Mouse (Mus musculus) heart, postnatal 36 days (tissue): ENCODE data around the gene Ankrd17. TPM values are rescaled to one million over a fixed set of nuclear protein-coding genes. Genes with fewer than 3 reads are reported as not detected.
A peak's percentile ranks its signal among the peaks of the same experiment; 100 is the strongest.

Experiments
- DNase-seq, 2 experiments: peaks; one replicate each; pipeline ENCODE4 v3.0.0; 2021 to 2022
- intact Hi-C: fragments of 180-260 bp; cut with DNase I; formaldehyde crosslinking; loops from one replicate; pipeline ENCODE4 v1.15.1; 2025
- total RNA-seq, 2 experiments: library from RNA; stranded (reverse); gene quantifications; 2 replicates each; pipeline ENCODE4 v1.2.3; 2021

The Ankrd17 gene
- total RNA-seq, 2 experiments from 2014 or later, result 65.9 to 68.3 TPM

DNA sequence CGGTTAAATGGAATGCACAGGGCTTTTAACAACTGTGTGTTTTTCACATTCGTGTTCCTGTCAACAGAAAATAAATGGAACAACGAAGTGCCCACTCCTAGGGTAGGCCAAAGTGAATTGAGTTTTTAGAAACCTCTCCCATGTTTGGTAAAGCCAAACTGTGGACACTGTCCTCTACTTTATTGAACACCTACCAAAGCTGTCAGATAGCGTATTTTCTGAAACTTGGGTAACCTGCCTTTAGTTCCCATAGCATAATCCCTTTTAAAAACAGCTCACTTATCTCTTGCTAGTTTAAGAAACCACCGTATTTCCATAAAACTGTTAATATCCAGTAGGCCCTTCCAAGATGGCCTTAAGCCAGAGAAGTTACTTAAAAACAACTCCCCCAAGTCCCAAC is 141.6 kb downstream of the Ankrd17 start:
- intact Hi-C loops, result no loop called here
- no peak for DNase-seq

DNA sequence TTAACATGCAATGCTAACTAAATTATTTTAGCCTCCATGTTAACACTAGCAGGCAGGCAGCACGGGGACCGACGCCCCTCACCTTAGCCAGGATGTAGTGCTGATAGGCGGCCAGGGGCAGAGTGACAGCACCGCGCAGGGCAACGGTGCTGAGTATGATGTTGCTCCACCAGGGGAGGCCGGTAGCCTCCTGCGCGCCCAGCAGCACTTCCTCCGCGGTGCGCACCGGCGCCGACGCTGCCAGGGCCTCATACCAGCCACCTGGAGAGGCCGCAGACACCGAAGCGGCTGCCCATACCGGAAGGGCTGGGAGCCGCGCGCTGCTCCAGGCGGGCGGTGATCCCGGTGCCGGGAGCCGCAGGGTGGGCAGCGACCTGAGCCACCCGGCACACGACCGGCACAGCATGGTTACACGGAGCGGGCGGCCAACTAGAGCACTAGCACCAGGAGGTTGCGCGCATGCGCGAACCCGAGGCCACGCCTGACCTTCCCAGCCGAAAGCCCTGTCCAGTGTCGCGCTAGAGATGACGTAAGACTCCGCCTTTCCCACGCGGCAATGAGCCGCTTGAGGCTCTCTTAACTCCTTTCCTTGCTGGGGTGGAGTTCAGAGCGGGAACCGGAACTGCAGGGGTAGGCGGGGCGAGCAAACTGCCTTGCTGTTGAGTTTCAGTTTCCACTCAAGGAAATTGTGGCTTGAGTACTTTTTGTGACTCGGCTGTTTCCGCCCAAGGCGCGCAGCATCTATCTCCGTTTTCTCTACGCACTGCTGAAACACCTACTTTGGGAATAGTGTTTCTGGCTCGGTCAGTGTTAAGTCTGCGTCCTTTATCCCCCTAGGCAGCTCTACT is 142.6 kb downstream of the Ankrd17 start, which contains the start of gene Cox18:
Gene Cox18 (minus strand): TSS at position 468 of the 848 bp plus-strand sequence.
- DNase-seq, result peak; percentile 98
- intact Hi-C loops, result loop anchor here (1.0 kb wide), 1 partner anchor 143 kb away; the partner anchor contains the start of gene Ankrd17

DNA sequence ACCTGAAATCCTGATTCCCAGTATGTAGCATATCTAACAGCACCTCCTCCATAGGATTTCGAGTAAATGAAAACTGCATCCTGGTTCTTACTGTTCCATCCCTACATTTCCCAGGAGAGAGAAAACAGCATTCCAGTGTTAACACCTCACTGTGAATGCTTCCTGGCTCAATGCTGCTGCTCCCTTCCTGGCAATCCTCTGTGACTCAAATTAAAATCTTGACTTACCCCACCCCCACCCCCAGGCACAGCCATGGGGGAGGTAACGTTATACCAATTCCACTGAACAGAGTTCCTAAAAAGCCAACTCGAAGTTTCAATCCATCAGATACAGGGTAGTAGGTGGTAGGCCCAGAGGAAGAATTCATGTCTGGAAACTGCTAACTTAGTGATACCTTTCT is 143.4 kb downstream of the Ankrd17 start:
- DNase-seq, result no peak
- intact Hi-C loops, result loop anchor here (1.0 kb wide), 1 partner anchor 143 kb away; the partner anchor contains the start of gene Ankrd17

DNA sequence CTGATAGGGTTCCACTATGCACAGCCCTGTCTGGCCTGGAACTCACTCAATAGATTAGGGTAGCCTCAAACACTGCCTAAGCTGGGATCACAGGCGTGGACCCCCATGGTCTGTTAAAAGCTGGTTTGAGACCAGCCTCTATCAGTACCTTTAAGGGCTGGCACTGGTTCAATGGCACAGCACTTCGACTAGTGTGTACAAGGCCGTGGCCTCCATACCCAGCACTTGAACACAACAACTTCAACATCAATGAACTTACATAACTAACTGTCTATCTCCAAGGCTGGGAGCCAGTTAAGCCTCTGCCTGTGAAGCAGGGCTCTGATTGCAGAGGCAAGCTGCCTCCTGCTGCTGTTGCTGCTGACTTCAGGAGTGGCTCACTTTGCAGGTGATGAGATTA is 148.6 kb downstream of the Ankrd17 start:
- intact Hi-C loops, result no loop called here
- no peak for DNase-seq

DNA sequence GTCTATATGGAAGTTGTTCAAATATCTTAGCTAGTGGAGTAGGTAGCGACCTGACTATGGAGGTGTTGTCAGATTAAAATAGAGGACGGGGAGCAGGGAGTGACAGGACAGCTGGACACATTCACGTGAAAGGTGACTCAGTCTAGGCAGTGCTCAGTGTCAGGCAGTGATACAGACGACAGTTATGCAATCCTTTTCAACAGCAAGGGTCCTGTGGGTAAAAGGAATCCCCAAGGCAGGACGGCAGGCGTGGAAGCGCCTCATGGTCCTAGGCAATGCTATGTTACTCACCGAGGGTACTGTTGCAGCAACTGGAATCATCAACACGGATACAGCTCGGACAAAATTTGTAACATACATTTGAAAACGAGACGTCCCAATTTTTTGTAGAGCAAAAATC is 149.2 kb downstream of the Ankrd17 start:
- intact Hi-C loops, result no loop called here
- DNase-seq, result no peak

DNA sequence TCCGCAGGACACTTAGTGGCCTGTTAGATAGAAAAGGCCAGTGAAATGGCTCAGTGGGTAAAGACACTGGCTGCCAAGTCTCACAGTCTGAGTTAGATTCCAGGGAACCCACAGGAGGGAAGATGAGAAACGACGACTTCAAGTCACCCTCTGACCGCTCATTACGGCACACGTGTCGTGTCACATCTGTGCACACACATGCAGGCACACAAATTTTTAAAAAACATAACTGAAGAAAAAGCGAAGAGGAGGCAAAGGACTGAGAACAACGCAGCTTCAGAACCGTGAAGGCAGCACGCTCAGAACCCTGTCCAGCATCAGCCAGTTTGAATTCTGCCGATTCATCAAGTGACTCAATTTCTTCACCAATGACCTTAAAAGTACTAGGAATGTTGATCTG is 153.0 kb downstream of the Ankrd17 start:
- intact Hi-C loops, result no loop called here
- DNase-seq, result no peak

DNA sequence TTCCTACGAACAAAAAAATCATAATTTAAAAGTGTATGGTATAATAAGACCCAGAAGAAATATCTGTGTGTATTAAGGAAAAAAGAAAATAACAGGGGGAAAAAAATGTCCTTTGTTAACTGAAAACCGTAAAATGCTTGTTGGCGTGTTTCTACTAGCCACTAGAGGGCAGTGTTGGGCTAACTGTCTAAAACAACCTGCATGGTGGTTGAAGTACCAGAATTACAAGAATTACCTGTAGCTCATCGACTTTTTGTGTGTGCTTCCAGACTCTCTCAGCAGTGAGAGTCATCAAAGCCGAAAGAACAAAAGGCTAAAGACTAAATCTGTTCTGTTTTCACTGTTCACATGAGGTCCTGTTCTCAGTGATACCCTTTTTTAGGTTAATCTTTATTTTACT is 163.2 kb downstream of the Ankrd17 start:
- DNase-seq, result peak; percentile 30 to 38
- intact Hi-C loops, result loop anchor here (1.0 to 5.0 kb wide), 3 partner anchors 297 to 449 kb away; no protein-coding TSS in a partner anchor

DNA sequence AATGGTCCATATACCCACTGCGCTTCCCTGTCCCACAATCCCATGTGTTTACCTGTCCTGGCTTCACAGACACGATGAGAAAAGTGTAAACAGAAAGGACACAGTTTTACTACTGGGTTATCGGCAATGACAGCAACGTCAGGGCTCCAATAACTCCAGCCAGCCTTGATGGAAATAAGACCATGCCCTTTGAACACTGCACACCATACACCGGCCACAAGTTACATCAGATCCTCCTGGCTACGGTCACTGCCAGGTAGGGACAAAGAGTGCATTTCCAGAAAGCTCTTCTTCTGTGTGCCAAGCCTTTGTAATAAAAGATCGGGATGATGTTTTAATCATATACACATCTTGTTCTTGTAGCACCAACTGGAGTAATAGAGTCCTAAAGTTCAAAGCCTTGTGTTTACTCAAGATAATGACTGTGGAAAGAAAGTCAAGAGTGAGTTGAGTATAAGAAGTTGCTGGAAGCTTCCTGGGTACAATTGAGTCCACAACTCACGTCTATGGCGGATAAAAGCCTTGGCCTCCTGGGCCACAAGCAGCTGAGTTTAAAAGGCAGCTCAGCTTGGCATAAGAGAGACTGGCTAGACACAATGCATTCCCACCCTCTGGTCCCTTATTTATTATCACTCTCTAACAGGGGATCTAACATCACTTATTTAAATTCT is 163.8 kb downstream of the Ankrd17 start:
- DNase-seq, result no peak
- intact Hi-C loops, result loop anchor here (1.0 to 5.0 kb wide), 3 partner anchors 298 to 450 kb away; no protein-coding TSS in a partner anchor

DNA sequence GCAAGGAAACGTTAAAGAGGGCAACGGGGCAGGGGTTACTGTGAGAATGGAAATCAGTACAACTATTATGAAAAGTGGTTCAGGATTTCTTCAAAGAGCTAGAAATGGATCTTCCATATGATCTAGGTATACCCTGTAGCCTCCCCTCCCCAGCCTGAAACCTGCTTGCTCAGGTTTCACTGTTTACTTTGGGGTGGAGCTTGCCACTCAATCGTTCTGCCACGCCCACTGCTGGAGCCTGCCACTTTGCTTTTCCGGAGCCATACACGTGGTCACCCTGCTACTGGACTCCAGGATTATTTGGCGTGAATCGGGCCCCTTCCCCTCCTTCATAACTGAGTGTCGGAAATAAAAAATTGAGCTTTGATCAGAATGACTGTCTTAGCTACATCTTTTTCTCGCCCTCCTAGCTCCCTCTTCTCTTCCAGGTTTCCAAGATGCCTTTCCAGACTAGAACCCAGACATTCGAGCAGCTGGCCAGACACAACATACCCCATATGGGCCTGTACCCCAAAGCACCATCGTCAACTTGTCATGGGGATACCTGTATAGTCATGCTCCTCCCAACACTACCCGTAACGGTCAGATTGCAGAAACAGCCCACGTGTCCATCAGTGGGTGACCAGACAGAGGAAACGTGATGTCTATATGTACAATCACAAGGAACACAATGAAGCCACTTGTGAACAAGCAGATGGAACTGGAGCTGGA is 166.3 kb downstream of the Ankrd17 start:
- intact Hi-C loops, result loop anchor here (5.0 to 10.0 kb wide), 4 partner anchors 63 to 485 kb away; no protein-coding TSS in a partner anchor
- DNase-seq, result no peak

DNA sequence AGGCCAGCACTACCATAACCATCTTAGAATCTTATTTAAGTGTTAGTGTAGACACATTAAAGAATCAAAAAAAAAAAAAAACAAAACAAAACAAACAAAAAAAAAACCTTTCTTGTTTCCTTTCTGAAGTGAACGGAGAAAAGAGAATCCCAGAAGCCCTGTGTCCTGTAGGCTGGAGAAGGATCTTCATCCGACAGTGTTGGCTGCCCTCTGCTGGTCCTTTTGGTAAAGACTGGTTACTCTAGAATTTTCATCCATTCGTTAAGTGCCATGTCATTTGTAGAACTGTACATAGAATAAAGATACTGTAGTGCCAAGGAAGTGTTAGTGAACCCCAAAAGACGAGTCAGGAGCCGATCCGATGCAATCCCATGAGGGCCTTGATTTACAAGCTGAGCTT is 171.5 kb downstream of the Ankrd17 start:
- intact Hi-C loops, result loop anchor here (1.0 to 10.0 kb wide), 5 partner anchors 58 to 480 kb away; no protein-coding TSS in a partner anchor

DNA sequence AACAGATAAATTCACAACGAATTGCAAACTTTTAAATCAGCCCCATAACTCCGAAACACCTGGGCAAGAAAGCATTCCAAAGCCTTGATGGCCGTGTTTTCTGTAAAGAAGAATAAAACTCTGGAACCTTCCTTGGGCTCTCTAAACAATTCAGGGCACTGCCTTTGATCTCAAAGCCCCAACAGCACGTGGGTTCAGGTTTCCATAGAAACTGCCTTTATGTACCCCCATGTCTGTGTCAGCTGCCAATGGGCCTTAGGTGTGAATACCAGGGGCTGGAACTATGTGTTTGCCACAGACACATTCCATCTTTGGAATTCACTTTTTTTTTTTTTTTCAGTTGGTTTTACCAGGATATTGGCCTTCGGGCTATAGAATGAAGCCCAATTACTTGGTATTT is 183.6 kb downstream of the Ankrd17 start:
- no peak for DNase-seq
- intact Hi-C loops, result no loop called here

More for the DNA sequence above, 171.5 kb downstream of the Ankrd17 start:
- peak; percentile 56 to 63 for DNase-seq

DNA sequence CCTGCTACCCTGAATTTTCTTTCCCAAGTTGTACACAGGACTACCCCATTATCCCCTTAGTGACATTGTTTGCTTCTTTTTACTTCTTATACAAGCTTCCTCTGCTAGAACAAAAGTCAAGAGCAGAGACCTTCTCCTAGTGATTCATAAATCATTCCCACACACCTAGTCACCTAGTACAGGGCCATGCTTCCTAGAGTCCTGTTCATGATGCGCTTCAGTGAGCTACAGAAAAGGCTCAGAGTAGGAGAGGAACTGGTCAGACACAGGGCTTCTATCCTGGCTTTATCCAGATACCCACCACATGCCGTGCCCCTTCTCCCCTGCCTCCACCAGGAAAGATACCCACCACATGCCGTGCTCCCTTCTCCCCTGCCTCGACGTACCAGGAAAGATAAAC is 187.3 kb downstream of the Ankrd17 start:
- intact Hi-C loops, result no loop called here
- no peak for DNase-seq

DNA sequence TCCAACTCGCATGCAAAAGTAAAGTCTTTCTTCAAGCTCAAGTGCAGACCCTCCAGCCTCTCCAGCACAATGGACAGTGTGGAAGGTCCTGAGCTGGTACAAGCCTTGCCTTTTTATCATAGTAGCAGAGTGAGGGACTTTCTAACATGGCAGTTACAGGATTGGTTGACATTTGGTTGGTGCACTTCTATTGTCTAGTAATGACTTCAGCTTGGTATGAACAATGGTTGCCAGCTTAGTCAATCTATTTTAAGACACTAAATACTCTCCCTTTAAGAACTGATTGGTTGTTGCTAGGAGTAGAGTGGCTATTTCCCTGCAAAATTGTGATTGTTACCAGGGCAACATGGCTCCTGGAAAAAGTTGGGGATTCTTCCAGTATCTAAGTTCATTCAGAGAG is 188.3 kb downstream of the Ankrd17 start:
- intact Hi-C loops, result no loop called here
- DNase-seq, result peak; percentile 21 to 26

Other genes with a start within 250 kb of the Ankrd17 start
- 10 to 100 TPM in 1 of 2 experiments, 1 to 10 TPM in 1; 8.9 to 11.6 TPM for gene Cox18, start 142.6 kb downstream of the Ankrd17 start, total RNA-seq
- gene Gm9958, start 627 bp upstream of the Ankrd17 start, total RNA-seq, result 1 to 10 TPM; 1.1 TPM
- not detected for gene Alb, start 94.3 kb upstream of the Ankrd17 start, total RNA-seq
- gene Afp, start 124.2 kb upstream of the Ankrd17 start, total RNA-seq, result not detected
- not detected for gene Afm, start 152.4 kb upstream of the Ankrd17 start, total RNA-seq
- not detected for gene 5830473C10Rik, start 194.5 kb upstream of the Ankrd17 start, total RNA-seq